Mouse (Mus musculus): Measurements from ENCODE around the gene Ccm2l.

The Ccm2l gene

GRCm38 (mm10) chr2:153053896-153054295 is 11.9 kb upstream of the Ccm2l start:
- no peak for DNase-seq

- DNase-seq, result no peak
These were observed 10.4 kb upstream of the Ccm2l start for GRCm38 (mm10) chr2:153055270-153055920.

DNA sequence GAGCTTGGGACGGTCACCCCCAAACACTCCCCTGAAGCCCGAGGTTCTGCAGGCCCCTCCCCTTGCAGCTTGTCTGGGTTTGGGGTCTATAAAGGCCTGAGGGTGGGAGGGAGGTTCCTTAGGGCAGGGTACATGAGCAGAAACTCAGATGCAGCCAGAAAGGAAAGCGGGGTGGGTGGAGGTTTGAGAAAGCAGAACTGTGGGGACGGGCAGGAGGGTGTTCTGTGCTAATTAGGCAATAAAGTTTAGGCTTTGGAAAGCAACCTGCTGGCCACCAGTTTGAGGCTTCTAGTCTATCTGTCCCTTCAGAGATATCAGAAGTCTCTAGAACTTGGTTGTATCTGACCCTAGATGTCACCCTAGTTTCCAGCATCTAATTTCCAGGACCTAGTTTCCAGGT is 7.4 kb upstream of the Ccm2l start:
- no peak for DNase-seq

GRCm38 (mm10) chr2:153060216-153060615 is 5.5 kb upstream of the Ccm2l start:
- no peak for DNase-seq

DNA sequence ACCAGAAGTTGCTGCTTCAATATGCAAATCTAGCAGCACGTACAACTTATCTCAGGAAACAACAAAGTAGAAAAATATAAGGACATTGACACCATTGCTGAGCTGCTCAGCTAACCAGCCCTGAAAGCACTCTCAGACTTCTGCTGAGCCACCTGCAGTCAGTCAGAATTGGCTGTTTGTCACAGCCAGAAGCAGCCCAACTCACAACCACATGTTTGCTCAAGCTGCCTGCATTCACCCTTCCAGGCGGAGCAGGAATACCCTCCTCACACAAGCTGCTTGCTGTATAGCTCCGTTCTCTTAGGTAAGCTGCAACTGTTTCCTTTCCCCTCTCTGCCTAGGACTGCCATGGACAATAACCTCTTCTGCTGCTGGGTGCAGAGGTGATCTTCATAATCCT is 2.4 kb upstream of the Ccm2l start:
- no peak for DNase-seq

DNA sequence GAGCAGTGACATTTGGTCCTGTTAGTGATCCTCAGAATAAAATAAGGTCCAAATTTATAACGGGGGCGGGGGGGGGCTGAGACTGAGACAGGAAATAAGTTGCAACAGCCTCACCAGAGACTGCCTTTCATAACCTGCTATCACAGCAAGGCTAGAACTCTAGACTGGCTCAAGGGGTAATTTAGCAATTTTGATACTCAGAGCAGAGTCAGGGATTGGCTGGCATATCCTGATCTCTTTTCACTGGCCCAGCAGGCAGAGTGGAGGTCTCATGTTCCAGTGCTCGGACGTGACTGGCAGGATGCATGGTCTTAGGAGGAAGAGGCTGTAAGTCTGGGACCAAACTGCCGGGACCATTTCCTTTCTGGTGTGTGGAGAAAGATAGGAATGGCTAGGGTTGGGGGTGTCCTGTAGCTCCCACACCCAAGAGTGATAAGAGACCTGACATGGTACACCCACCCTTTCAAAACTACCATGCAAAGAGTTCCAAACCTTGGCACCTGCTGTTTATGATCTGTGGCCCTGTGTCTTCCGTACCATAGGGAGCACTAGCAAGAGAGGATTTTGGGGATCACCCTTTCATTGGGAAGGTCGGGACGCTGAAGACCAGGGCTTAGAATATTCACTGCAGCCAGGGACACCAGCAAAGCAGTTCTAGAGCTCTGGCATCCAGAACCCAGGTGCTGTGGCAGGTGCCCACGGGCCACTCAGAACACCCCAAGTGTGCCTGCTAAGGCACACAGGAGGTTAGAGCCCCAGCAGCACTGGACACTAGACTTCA is 1.4 kb upstream of the Ccm2l start:
- no peak for DNase-seq

- no peak for DNase-seq
These were observed 1.2 kb downstream of the Ccm2l start for GRCm38 (mm10) chr2:153066991-153067390.

DNA sequence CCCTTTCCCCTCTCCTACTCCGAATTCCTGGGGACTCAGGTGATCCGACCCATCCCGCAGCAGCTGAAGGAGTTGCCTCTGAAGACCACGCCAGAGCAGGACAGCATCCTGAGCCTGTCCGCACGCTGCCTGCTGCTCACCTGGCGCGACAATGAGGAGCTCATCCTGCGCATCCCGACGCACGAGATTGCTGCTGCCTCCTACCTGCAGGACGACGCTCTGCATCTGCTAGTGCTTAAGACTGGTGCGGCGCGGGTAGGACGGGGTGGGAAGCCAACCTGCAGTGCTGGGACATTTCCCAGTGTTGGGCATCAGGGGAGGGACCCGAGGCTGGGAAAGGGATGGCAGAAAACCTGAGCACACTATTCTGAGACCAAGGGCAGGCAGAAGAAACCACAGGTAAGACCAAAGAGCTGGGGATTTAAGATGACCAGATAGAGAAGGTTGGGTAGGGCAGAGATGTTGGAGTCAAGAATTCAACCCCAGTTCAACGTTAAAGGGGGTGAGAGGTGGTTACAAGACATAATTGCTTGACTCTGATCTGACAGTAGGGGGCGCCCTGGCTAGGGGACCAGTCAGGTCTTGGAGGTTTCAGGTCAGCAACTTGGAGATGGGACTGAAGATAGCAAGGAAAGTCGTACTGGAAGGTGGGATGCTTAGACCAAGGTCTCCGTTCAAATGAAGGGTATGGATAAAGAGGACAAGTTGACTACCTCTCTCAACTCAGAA is 5.2 kb downstream of the Ccm2l start:
- DNase-seq, result peak; percentile 53

- DNase-seq, result no peak
These were observed 5.9 kb downstream of the Ccm2l start for GRCm38 (mm10) chr2:153071491-153072184.

DNA sequence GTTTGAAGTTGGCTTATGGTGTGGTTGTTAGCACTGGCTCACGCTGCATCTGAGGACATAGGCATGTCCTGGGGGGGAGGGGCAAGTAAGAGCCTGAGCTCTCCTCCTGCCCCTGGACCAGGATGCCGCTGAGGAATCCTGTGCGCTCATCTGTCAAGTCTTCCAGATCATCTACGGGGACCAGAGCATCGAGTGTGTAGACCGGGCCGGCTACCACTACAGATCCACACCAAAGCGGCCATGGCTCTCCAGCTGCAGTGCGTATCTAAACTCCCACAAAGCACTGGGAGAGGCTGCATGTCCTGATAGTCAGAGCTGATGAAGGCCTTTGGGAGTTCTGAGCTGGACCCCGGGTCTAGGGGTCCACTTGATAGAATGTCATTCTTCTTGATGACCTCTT is 8.9 kb downstream of the Ccm2l start:
- DNase-seq, result no peak

DNA sequence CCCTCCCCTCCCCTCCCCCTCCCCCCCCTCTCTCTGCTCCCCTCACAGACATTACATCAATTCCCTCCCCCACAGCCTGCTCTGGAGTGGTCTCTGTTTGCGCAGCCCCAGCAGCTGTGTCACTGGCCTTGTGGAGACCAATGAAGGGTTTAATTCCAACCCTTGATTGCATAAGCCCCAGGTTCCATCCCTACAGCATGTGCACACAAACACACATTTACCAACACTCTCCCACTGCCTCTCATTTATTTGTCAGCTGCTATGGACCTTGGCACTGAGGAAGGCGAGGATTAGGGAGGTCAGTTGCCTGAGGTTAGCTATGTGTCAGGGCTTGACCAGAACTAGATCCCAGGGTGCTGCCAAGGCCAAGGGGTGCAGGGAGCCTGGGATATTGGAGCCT is 10.2 kb downstream of the Ccm2l start:
- DNase-seq, result no peak

DNA sequence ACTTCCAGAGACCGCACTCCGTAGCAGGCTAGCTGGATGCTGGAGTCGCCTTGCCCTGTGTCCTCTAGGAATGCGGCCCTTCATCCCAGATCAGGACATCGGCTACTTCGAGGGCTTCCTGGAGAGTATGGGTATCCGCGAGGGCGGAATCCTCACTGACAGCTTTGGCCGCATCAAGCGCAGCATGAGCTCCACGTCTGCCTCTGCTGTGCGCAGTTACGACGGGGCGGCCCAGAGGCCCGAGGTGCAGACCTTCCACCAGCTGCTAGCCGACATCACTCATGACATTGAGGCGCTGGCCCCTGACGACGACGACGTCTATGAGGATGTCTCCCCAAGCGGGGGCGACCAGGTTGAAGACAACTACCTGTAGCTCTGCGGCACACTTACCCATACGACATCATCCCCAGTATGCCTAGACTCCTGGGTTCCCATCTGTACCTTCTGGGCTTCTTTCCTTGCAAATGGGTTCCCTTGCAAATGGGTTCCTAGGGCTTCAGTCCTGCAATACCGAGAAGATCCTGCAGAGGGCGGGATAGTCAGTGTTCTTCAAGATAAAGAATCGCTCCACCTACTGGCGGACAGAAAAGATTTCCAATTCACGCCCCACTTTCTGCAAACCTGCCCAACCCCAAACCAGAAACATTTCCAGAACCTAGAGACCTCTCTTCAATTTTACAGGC is 15.2 kb downstream of the Ccm2l start:
- DNase-seq, result peak; percentile 84

- no peak for DNase-seq
These were observed 16.1 kb downstream of the Ccm2l start for GRCm38 (mm10) chr2:153081866-153082265.

DNA sequence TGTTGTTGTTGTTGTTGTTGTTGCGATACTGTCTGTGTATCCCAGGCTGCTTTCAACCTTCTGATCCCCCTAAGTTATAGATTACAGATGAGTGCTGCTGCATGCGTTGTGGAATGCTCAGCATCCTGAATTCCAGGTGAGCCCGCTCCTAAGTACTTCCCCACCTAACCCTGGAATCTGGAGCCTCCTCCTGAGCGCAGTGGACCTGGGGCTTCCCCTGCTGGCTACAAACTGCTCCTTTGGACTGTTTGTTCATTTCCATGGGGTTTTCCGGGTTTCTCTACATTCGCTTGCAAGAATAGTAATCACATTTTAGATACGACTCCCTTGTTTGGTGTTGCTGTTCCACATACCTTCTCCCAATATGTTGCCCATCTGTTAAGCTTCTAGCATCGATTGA is 17.5 kb downstream of the Ccm2l start:
- no peak for DNase-seq

DNA sequence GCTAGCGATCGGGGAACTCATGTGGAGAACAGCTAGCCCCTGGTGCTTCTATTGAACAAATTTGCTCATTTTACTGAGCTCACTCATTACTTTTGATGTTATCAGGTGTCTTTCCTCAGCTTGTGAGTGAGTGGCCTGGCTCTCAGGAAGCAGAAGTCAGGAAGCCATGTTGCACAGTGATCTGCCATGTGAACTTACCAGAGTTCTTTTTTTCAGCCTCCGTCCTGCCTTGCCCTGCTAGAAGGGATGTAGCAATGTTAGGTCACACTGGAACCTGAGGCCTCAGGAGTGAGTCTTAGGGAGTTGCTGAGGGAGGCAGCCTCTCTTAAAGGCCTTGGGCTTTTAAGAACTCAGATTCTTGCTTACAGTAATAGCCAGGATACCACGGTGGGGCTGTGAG is 18.1 kb downstream of the Ccm2l start:
- no peak for DNase-seq

DNA sequence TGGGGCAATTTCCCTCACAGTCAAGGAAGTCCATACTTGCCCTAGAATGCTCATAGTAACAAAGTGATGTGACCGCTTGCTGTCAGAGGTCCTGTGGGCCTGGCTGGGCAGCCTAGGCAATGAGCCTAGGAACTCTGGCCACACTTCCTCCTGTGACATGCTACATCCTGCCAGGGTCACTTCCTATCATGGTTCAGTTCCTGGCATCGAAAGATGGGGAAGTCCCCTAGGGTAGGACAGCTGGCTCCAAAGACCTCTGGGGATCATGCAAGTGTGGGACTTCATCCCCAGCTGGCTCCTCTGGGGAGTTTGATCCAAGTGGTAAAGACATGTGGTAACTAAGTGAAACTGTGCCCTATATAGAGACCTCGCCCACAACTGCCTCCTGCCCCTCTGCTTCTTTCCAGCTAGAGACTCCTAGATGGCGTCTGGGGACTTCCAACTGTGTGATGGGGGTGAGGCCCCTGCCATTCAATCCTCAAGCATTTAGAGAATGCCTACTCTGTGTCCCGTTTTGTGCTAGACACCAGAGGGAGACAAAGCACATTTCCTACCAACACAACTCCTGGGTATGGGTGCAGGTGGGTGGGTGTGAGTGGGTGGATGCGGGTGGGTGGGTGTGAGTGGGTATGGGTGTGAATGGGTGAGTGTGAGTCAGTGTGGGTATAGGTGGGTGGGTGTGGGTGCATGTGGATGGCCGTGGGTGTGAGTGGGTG is 18.7 kb downstream of the Ccm2l start:
- DNase-seq, result no peak

GRCm38 (mm10) chr2:153085556-153085955 is 19.8 kb downstream of the Ccm2l start:
- no peak for DNase-seq

GRCm38 (mm10) chr2:153086166-153086565 is 20.4 kb downstream of the Ccm2l start:
- no peak for DNase-seq

DNA sequence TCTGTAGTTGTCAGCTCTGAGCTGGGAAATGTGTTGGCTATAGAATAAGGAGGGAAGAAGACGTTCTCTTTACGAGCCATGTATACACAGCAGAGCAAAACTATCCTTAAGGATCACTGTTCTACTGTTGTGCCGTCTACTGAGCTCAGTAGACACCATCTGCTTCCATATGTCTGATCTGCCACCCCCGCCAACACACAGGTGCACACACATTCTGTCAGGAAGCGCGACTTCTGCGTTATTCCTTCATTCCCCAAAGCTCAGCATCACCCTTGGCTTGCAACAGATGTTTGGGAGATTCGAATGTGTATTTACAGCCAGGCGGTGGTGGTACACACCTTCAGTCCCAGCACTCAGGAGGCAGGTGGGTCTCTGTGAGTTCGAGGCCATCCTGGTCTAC is 21.3 kb downstream of the Ccm2l start:
- no peak for DNase-seq

DNA sequence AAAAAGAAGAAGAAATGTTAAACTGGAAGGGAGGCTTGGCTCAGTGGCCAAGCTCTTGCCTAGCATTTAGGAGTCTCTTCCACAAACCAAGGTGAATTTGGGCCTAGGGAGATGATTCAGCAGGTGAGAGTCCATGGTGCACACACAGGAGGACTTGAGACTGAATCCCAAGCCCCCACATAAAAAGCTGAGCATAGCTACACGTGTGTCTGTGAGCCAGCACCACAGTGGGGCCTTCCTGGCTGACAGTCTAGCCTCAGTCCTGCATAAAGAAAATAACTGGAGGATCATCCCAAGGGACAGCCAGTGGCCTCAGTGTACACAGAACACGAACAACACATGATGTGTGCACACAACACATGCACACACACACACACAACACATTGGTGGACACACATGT is 23.6 kb downstream of the Ccm2l start:
- DNase-seq, result no peak

DNA sequence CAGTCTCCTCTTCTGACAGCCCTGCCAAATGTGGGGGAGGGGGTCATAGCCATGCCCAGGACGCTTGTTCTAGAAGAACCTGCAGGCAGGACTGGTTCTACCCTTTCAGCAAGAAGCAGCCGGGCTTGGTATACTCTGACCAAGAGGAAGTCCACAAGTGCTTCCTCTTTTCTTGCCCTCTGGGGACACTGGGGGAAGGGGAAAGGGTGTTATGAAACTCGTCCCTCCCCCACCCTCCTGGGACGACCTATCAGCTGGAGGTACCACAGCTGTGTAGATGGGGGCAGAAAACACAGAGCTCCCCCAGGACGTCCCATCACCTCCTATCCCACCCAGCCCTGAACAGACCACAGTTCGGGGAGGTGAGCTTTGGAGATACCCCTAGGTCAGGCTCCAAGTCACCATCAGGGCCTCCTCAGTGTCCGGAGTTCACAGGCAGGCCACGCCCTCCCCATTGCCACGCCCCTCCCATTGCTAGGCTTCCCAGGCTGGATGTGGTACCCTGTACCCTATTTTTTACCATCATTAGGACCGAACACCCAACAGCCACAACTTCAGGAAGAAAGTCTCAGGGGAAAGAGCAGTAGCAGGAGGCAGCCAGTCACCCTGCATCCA is 24.9 kb downstream of the Ccm2l start:
- no peak for DNase-seq
